Mouse (Mus musculus) layer of hippocampus, postnatal 25 days (tissue): ENCODE data around the gene Fmo9. TPM values are rescaled to one million over a fixed set of nuclear protein-coding genes. Genes with fewer than 3 reads are reported as not detected.

Experiments
- DNase-seq, 2 experiments: peaks; one replicate each; pipeline ENCODE4 v3.0.0; 2022; ENCODE audit warnings: mixed read lengths in 2 of 2, low spot score in 1 of 2; ENCODE audit errors: extremely low spot score in 1 of 2
- microRNA-seq, 2 experiments: library from miRNA; unstranded; fragments of <30 nt; microRNA quantifications; one replicate each; pipeline ENCODE4 v1.2.0; 2021
- total RNA-seq, 2 experiments: library from RNA; stranded (reverse); gene quantifications; 2 replicates each; pipeline ENCODE4 v1.2.3; 2021

Gene Fmo9
- total RNA-seq, result not detected

- no peak for DNase-seq
Measured at GRCm38 (mm10) chr1:166681745-166682144, at the start of gene Fmo9. TSS of gene Fmo9 (minus strand) at chr1:166681845.

- DNase-seq, result no peak
Measured at GRCm38 (mm10) chr1:166730886-166731285, 49.2 kb upstream of the Fmo9 start.

- no peak for DNase-seq
Measured at GRCm38 (mm10) chr1:166730215-166730614, 48.6 kb upstream of the Fmo9 start.

GRCm38 (mm10) chr1:166710861-166711260 lies 29.2 kb upstream of the Fmo9 start:
- no peak for DNase-seq

GRCm38 (mm10) chr1:166702270-166702912 lies 20.7 kb upstream of the Fmo9 start:
- DNase-seq, result no peak

- no peak for DNase-seq
Measured at GRCm38 (mm10) chr1:166669264-166669663, 12.4 kb downstream of the Fmo9 start.

- no peak for DNase-seq
Measured at GRCm38 (mm10) chr1:166660800-166661199, 20.8 kb downstream of the Fmo9 start.

- no peak for DNase-seq
Measured at GRCm38 (mm10) chr1:166647593-166647992, 34.1 kb downstream of the Fmo9 start, which contains the start of gene Gm4847. TSS of gene Gm4847 (minus strand) at chr1:166647693.

Small RNA genes within 50 kb of the gene (microRNA-seq; reads per million reads assigned to microRNA genes)
- gene Gm22992, result 0 reads per million in 2 experiments

Other genes with a start within 250 kb of the Fmo9 start
- gene Gm4846, start 184.3 kb downstream of the Fmo9 start, total RNA-seq, result not detected
- gene Gm4847, start 34.2 kb downstream of the Fmo9 start, total RNA-seq, result not detected